Mouse (Mus musculus) liver, adult 2 months (tissue): ENCODE data around the gene Lpar1. TPM values are rescaled to one million over a fixed set of nuclear protein-coding genes. Genes with fewer than 3 reads are reported as not detected.
"Not testable (repeated sequence)": the region's sequence is repeated elsewhere in the genome, so short reads cannot be mapped to it uniquely, and the experiment has no call there.

Experiments
- DNase-seq: peaks from one replicate; pipeline ENCODE4 v3.0.0-alpha.2; 2011; ENCODE audit warnings: low read depth, low spot score; ENCODE audit errors: extremely low read depth
- H3K27ac ChIP-seq: fragments of 200-500 bp; replicated peaks from 2 replicates; pipeline ENCODE4 v1.5.1; 2012; ENCODE audit warnings: low read depth, mild to moderate bottlenecking, control low read depth, inconsistent platforms, low read length; ENCODE audit not compliant: insufficient read depth
- H3K27me3 ChIP-seq: fragments of 200-500 bp; 2 replicates; pipeline ENCODE4 v1.6.1; 2012; ENCODE audit warnings: mild to moderate bottlenecking, moderate library complexity, low read length, inconsistent platforms; ENCODE audit not compliant: control insufficient read depth, insufficient read depth
- H3K36me3 ChIP-seq: fragments of 200-500 bp; 2 replicates; pipeline ENCODE4 v1.6.1; 2012; ENCODE audit warnings: low read length, inconsistent platforms; ENCODE audit not compliant: control insufficient read depth, insufficient read depth
- H3K4me1 ChIP-seq: fragments of 200-500 bp; 2 replicates; pipeline ENCODE4 v1.6.1; 2011; ENCODE audit warnings: low read length; ENCODE audit not compliant: control insufficient read depth, insufficient read depth
- H3K4me3 ChIP-seq: fragments of 200-500 bp; 2 replicates; pipeline ENCODE4 v1.5.1; 2011; ENCODE audit warnings: low read depth, mild to moderate bottlenecking, control low read depth, low read length, moderate library complexity; ENCODE audit not compliant: insufficient read depth
- H3K79me2 ChIP-seq: fragments of 200-500 bp; 2 replicates; pipeline ENCODE4 v1.6.1; 2012; ENCODE audit warnings: inconsistent platforms, mild to moderate bottlenecking, low read length, moderate library complexity; ENCODE audit not compliant: control insufficient read depth, insufficient read depth
- H3K9ac ChIP-seq: fragments of 200-500 bp; 2 replicates; pipeline ENCODE4 v1.6.1; 2012; ENCODE audit warnings: low read depth, mild to moderate bottlenecking, control low read depth, inconsistent platforms, low read length
- CTCF ChIP-seq: fragments of 200-500 bp; IDR thresholded peaks from 2 replicates; pipeline ENCODE4 v1.5.1; 2011; ENCODE audit warnings: low read depth, low read length, control low read depth
- POLR2A ChIP-seq: fragments of 200-500 bp; IDR thresholded peaks from 2 replicates; pipeline ENCODE4 v1.6.1; 2011; ENCODE audit warnings: low read length, control low read depth; ENCODE audit not compliant: insufficient read depth; ENCODE audit errors: extremely low read depth
- WGBS: fragments of 180-500 bp; shearing (Covaris S2); methylation state at CpG from one replicate; pipeline ENCODE4 v1.1.7; 2018; 5-methylcytosine and 5-hydroxymethylcytosine counted together
- polyA plus RNA-seq: library from polyadenylated mRNA; depleted of rRNA; stranded (reverse); fragments of >200 nt; gene quantifications from 2 replicates; pipeline ENCODE4 v1.2.3, GENCODE M21; 2012
- total RNA-seq: library from RNA; depleted of rRNA; stranded (reverse); fragments of >200 nt; gene quantifications from 2 replicates; pipeline ENCODE4 v1.2.3, GENCODE M21; 2014

Lpar1 gene
- total and polyA plus RNA-seq, 2 experiments = 0.83 to 0.89 TPM

DNA sequence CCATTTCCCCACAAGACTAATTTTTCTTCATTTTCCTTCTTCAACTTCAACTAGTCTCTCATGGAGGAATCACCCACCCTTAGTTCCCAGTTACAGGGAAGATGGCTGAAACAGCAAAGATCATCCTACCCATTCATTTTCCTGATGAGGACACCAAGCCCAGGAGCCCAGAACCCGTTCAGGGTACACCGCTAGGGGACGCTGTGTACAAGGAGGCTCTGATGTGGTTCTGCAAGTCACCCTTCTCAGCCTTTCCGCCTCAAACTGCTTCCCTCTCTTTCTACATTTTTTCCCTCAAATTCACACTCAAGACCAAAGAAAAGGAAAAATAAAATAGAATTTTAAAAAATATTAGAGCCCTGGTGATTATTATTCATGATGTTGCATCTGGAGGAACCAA lies 1.9 kb downstream of the Lpar1 start:
- peak; percentile 31 for DNase-seq
- Histone ChIP-seq H3K36me3 (no peaks in the 10 kb centered on the region), H3K9ac (no peak overlapping the region), H3K27ac (no peak overlapping the region), H3K79me2 (no peaks in the 10 kb centered on the region), H3K4me3 (no peak overlapping the region), H3K4me1 (no peaks in the 10 kb centered on the region), H3K27me3 (no peaks in the 10 kb centered on the region)
- 13% methylated on average over 4 of the region's 4 CpGs for WGBS
- no peak for TF ChIP-seq POLR2A
- TF ChIP-seq CTCF = peak; percentile 90

DNA sequence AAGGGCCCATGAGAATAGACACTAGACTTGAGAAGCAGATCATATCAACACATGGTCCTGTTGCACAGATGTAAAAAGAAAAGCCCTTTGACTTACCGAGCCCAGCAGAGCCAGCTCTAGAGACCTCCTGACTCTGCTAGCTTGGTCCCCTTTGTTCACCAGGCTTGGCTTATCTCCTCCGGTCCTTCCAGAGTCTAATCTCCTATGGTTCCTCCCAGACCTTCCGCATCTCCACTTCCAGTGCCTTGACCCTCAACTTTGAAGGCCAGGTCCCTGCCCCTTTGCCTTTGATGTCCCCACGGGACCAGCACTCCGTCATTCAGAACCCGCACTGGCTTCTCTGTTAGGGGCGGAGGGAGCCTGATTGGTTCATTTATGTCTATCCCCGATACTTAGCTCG lies 6.0 kb downstream of the Lpar1 start:
- 68% methylated on average over 9 of the region's 9 CpGs for WGBS
- TF ChIP-seq POLR2A = no peak
- TF ChIP-seq CTCF = no peak
- Histone ChIP-seq H3K9ac (no peak overlapping the region), H3K36me3 (no peaks in the 10 kb centered on the region), H3K27ac (no peak overlapping the region), H3K4me3 (no peak overlapping the region), H3K79me2 (no peaks in the 10 kb centered on the region), H3K27me3 (no peaks in the 10 kb centered on the region), H3K4me1 (peaks cover 6% of the 10 kb centered on the region; the same call in 1 of the 2 replicates)
- DNase-seq = no peak

DNA sequence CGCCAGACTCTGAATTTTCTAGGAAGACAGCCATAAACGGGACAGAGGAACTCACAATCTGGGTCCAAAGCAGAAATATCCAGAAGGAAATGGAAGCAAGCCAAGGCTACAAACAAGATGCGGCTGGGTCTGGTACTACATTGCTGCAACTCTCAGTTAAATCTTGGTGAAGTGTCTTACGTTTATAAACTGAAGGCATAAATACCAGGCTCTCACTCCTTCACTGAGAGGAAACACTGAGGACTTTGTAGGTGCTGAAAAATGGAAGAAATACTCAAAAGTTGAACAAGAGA lies 6.5 kb downstream of the Lpar1 start:
- Histone ChIP-seq H3K4me3 (no peak overlapping the region), H3K27me3 (no peaks in the 10 kb centered on the region), H3K27ac (no peak overlapping the region), H3K4me1 (peaks cover 6% of the 10 kb centered on the region; the same call in 1 of the 2 replicates), H3K79me2 (no peaks in the 10 kb centered on the region), H3K9ac (no peak overlapping the region), H3K36me3 (no peaks in the 10 kb centered on the region)
- DNase-seq = peak; percentile 19
- no peak for TF ChIP-seq CTCF
- no peak for TF ChIP-seq POLR2A
- WGBS = 56% methylated on average over 4 of the region's 4 CpGs

DNA sequence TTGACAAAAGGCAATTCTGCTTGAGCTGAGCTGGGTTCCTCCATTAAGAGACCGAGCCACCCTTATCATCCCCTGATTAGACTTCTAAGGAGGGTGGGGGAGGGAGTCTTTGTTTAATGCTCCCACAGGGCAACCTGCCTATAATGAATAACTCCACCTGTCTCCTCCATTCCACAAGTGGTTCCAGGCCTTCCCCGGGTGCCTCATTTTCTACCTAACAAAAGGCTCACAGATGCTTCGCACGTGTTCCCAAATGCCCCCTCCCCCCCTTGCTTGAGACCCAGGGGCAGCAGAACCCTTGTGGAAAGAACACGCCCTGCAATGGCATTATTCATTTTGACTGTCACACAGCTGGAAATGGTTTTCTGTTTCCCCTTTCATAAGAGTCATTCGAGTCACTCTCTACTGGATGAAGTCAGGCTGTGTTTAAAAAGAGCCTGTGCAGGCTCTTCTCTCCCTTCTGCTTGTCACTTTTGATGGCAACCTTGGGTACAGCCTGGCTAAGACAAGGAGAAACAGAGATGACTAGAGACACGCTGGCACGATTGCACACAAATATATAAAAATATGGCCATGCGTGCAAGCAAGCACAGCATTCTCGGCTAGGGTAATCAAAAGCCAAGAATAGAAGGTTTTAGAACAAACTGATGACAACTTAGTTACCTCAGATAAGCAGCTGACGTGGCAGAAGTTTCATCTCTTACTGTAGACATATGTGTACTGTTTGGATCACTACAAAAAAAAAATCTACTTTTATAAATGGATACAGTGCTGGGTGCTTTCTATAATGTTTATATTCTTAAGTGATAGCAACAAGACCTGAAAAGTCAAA lies 7.0 kb downstream of the Lpar1 start:
- Histone ChIP-seq H3K27me3 (no peaks in the 10 kb centered on the region), H3K9ac (no peak overlapping the region), H3K4me3 (no peak overlapping the region), H3K4me1 (peaks cover 6% of the 10 kb centered on the region; the same call in 1 of the 2 replicates), H3K79me2 (no peaks in the 10 kb centered on the region), H3K36me3 (no peaks in the 10 kb centered on the region), H3K27ac (no peak overlapping the region; the same call in 1 of the 2 replicates)
- WGBS = 64% methylated on average over 11 of the region's 11 CpGs
- TF ChIP-seq CTCF = no peak
- TF ChIP-seq POLR2A = no peak
- DNase-seq = no peak

GRCm38 (mm10) chr4:58545888-58546432 lies 7.7 kb downstream of the Lpar1 start:
- Histone ChIP-seq H3K4me3 (no peak overlapping the region), H3K4me1 (peaks cover 6% of the 10 kb centered on the region; the same call in 1 of the 2 replicates), H3K9ac (no peak overlapping the region), H3K27ac (no peak overlapping the region), H3K27me3 (no peaks in the 10 kb centered on the region), H3K36me3 (no peaks in the 10 kb centered on the region), H3K79me2 (no peaks in the 10 kb centered on the region)
- WGBS = 26% methylated on average over 9 of the region's 9 CpGs
- peak; percentile 44 for DNase-seq
- no peak for TF ChIP-seq POLR2A
- no peak for TF ChIP-seq CTCF

DNA sequence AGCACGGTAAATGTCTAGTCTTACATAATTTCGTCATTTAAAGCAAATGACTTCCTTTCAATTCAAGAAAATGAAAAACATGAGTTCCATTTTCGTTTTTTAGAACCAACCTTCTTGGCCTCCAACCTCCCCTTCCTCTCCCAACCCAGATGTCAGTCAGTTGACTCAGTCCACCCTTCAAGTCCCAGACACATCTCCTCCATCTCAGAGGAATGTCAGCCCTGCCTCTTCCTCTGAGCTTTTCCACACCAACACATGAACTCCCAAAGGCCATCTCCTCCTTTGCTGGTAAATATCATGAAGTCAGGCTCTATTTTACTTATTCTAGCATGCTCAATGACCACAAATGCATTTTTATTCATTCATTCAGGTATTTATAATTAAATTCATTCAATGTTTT lies 10.5 kb downstream of the Lpar1 start:
- Histone ChIP-seq H3K27ac (no peak overlapping the region), H3K9ac (no peak overlapping the region), H3K79me2 (no peaks in the 10 kb centered on the region), H3K27me3 (no peaks in the 10 kb centered on the region), H3K4me1 (peaks cover 6% of the 10 kb centered on the region; the same call in 1 of the 2 replicates), H3K36me3 (no peaks in the 10 kb centered on the region), H3K4me3 (no peak overlapping the region)
- TF ChIP-seq POLR2A = no peak
- no peak for TF ChIP-seq CTCF
- DNase-seq = no peak
- WGBS = 77% methylated on average over 3 of the region's 3 CpGs

GRCm38 (mm10) chr4:58542656-58543055 lies 11.0 kb downstream of the Lpar1 start:
- not testable (repeated sequence) for H3K4me3 ChIP-seq, H3K36me3 ChIP-seq, H3K79me2 ChIP-seq, H3K27ac ChIP-seq, H3K4me1 ChIP-seq, H3K27me3 ChIP-seq, H3K9ac ChIP-seq, DNase-seq
- WGBS = 95% methylated on average over 7 of the region's 7 CpGs
